Mouse (Mus musculus) neutrophil, adult 5-6 weeks (primary cell): ENCODE measurements around the gene Car11. TPM values are rescaled to one million over a fixed set of nuclear protein-coding genes. Genes with fewer than 3 reads are reported as not detected.

Source experiments
- ATAC-seq: fragments of 151-379, 151-347 bp; 2 replicates; pipeline ENCODE4 v1.8.0; 2017; ENCODE audit warnings: mild to moderate bottlenecking, moderate TSS enrichment; ENCODE audit not compliant: insufficient number of reproducible peaks, poor library complexity, low FRiP score, severe bottlenecking; ENCODE audit errors: extremely low read depth
- total RNA-seq: library from RNA; stranded (forward); fragments of 200-1000 nt; gene quantifications from 2 replicates; pipeline ENCODE4 v1.2.3, GENCODE M21; 2017

Gene Car11
- total RNA-seq, 1 experiment from 2014 or later, result not detected

DNA sequence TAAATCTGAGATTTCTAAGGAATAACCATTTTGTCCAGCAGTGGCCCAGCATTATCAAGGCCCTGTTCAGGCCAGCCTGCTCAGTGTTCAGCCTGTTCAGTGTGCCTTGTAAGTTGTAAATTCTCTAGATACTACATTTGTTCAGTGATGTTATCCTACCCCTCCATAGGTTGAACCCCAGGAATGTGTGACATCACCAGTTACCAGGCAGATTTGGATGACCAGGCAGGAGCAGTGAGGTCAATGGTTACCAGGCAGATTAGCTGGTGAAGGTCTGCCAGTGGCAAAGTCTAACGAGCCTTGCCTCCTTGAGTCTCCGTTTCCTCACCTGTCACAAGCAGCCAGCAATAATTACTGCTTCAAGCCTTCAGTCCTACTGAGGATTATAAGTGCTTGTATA is 44.7 kb downstream of the Car11 start:
- ATAC-seq, result no peak

DNA sequence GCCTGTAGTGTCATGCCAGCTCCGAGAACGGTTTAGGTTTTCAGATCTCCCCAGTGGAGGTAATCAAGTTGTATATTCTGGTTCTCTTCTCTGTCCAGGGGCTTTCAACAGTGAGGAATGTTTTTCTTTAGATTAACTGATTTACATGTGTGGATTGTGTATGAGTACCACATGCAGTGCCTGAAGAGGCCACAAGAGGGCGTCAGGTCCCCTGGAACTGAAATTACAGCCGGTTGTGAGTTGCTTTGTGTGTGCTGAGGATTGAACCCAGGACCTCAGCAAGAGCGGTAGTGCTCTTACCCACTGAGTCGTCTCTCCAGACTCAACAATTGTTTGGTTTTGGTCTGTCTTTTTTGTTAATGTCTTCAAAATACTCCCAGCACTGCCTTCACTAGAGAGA is 46.9 kb downstream of the Car11 start:
- no peak for ATAC-seq

DNA sequence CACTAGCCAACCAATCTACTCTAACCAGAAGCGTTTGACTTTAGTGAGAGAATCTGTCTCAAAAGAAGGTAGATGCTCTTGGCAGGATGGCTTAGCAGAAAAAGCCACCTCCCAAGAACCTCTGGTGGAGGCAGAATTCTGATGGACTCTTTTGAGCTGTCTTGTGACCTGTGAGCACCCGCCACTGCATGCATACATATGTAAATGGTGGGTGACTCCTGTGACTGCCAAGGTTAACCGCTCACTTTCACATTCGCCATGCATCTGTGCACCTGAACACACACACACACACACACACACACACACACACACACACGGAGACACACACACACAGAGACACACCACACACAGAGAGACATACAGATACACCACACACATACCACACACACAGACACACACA is 47.8 kb downstream of the Car11 start:
- ATAC-seq, result no peak

DNA sequence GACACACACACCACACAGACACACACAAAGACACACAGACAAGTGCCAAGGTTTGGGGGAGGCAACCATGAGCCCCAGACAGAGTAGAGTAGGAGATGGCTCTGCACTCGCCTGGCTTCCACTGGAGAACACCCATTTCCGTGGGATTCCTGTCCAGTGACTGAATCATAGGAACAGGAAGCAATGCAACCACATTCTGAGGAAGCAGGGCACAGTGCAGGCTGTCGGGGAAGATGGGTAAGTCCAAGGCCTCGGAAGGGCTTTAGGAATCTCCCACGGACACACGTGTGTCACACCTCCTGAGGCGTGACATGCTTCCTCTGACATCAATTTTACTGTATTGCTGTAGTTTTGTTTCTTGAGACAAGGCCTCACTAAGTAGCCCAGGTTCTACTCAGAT is 48.5 kb downstream of the Car11 start:
- ATAC-seq, result no peak

- no peak for ATAC-seq
These were observed 49.8 kb downstream of the Car11 start for GRCm38 (mm10) chr7:45749401-45749800.

DNA sequence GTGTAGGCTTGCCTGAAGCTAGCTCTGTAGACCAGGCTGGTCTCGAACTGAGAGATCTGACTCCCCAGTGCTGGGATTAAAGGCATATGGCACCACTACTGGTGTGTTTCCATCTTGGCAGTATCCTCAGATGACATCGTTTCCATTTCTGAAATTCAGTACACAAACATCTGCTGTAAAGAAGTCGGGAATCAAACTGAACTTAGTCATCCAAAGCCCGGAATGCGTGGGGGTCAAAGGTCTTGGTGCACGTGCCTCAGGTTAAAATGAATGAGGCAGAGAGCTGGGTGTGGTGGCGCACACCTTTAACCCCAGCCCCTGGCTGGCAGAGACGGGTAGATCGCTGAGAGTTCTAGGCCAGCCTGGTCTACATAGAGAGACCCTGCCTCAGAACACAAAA is 50.5 kb downstream of the Car11 start:
- no peak for ATAC-seq

Other genes with a start within 250 kb of the Car11 start
- gene Ftl1, start 240.0 kb upstream of the Car11 start, total RNA-seq, result 1,339 and 1,541 TPM in 2 replicates
- gene Bax, start 232.9 kb upstream of the Car11 start, total RNA-seq, result 31.1 and 37.9 TPM in 2 replicates
- not detected in 2 replicates for gene Tulp2, start 218.0 kb upstream of the Car11 start, total RNA-seq
- gene Gm45808, start 213.0 kb upstream of the Car11 start, total RNA-seq, result not detected in 2 replicates
- gene Dhdh, start 211.0 kb upstream of the Car11 start, total RNA-seq, result 3.1 and 3.7 TPM in 2 replicates
- gene Nucb1, start 189.4 kb upstream of the Car11 start, total RNA-seq, result 90.4 and 101 TPM in 2 replicates
- 288 and 364 TPM in 2 replicates for gene Ppp1r15a, start 173.6 kb upstream of the Car11 start, total RNA-seq
- 1.3 and 1.6 TPM in 2 replicates for gene Plekha4, start 173.5 kb upstream of the Car11 start, total RNA-seq
- gene Hsd17b14, start 144.9 kb upstream of the Car11 start, total RNA-seq, result 0.37 TPM in 1 of 2 replicates, not detected in the other
- 14.9 and 17.3 TPM in 2 replicates for gene Bcat2, start 129.7 kb upstream of the Car11 start, total RNA-seq
- not detected in 2 replicates for gene Fgf21, start 84.4 kb upstream of the Car11 start, total RNA-seq
- not detected in 2 replicates for gene Fut1, start 82.6 kb upstream of the Car11 start, total RNA-seq
- not detected in 2 replicates for gene Izumo1, start 78.0 kb upstream of the Car11 start, total RNA-seq
- 2.4 and 2.8 TPM in 2 replicates for gene Rasip1, start 72.4 kb upstream of the Car11 start, total RNA-seq
- gene Mamstr, start 59.9 kb upstream of the Car11 start, total RNA-seq, result 1.0 TPM in 1 of 2 replicates, not detected in the other
- 0.25 and 0.35 TPM in 2 replicates for gene Fut2, start 33.4 kb upstream of the Car11 start, total RNA-seq
- gene Ntn5, start 15.8 kb upstream of the Car11 start, total RNA-seq, result not detected in 2 replicates
- gene Sec1, start 5.4 kb upstream of the Car11 start, total RNA-seq, result 0.23 TPM in 1 of 2 replicates, not detected in the other
- 12.1 and 18.4 TPM in 2 replicates for gene Dbp, start 5.2 kb downstream of the Car11 start, total RNA-seq
- 797 and 936 TPM in 2 replicates for gene Rpl18, start 15.6 kb downstream of the Car11 start, total RNA-seq
- gene Sphk2, start 18.2 kb downstream of the Car11 start, total RNA-seq, result 25.5 and 27.4 TPM in 2 replicates
- gene Fam83e, start 21.4 kb downstream of the Car11 start, total RNA-seq, result 3.0 and 3.2 TPM in 2 replicates
- gene Spaca4, start 26.0 kb downstream of the Car11 start, total RNA-seq, result not detected in 2 replicates
- gene Lmtk3, start 83.9 kb downstream of the Car11 start, total RNA-seq, result not detected in 2 replicates
- 0.49 TPM in 1 of 2 replicates, not detected in the other for gene Sult2b1, start 84.8 kb downstream of the Car11 start, total RNA-seq
- 79.6 and 94.0 TPM in 2 replicates for gene Cyth2, start 114.7 kb downstream of the Car11 start, total RNA-seq
- gene Kcnj14, start 124.9 kb downstream of the Car11 start, total RNA-seq, result 0.23 TPM in 1 of 2 replicates, not detected in the other
- gene Grwd1, start 131.1 kb downstream of the Car11 start, total RNA-seq, result 7.2 and 11.2 TPM in 2 replicates
- gene Kdelr1, start 172.9 kb downstream of the Car11 start, total RNA-seq, result 44.6 and 57.7 TPM in 2 replicates
- gene Grin2d, start 178.5 kb downstream of the Car11 start, total RNA-seq, result 0.12 TPM in 1 of 2 replicates, not detected in the other
- gene Syngr4, start 196.9 kb downstream of the Car11 start, total RNA-seq, result not detected in 2 replicates
- gene Tmem143, start 197.1 kb downstream of the Car11 start, total RNA-seq, result 5.0 and 11.2 TPM in 2 replicates
- 176 and 192 TPM in 2 replicates for gene Emp3, start 221.6 kb downstream of the Car11 start, total RNA-seq
- gene Ccdc114, start 224.2 kb downstream of the Car11 start, total RNA-seq, result 14.1 and 15.8 TPM in 2 replicates